Mouse (Mus musculus) hindbrain, embryonic 10.5 days (tissue): ENCODE data around the gene Cpvl. TPM values are rescaled to one million over a fixed set of nuclear protein-coding genes. Genes with fewer than 3 reads are reported as not detected.

Experiments
- DNase-seq: peaks from one replicate; pipeline ENCODE4 v3.0.0-alpha.2; 2017; ENCODE audit warnings: low spot score
- H3K27ac ChIP-seq: fragments of 300-500 bp; sonication (generic); 2 replicates; pipeline ENCODE4 v1.5.1; 2016; ENCODE audit warnings: mild to moderate bottlenecking, moderate library complexity
- H3K27me3 ChIP-seq: fragments of 300-500 bp; sonication (generic); 2 replicates; pipeline ENCODE4 v1.6.1; 2016; ENCODE audit warnings: mild to moderate bottlenecking; ENCODE audit not compliant: poor library complexity, insufficient read depth, severe bottlenecking
- H3K36me3 ChIP-seq: fragments of 300-500 bp; sonication (generic); 2 replicates; pipeline ENCODE4 v1.6.1; 2016; ENCODE audit warnings: mild to moderate bottlenecking, moderate library complexity
- H3K4me1 ChIP-seq: fragments of 300-500 bp; sonication (generic); replicated peaks from 2 replicates; pipeline ENCODE4 v1.6.1; 2016; ENCODE audit warnings: mild to moderate bottlenecking
- H3K4me3 ChIP-seq: fragments of 300-500 bp; sonication (generic); 2 replicates; pipeline ENCODE4 v1.5.1; 2016; ENCODE audit warnings: mild to moderate bottlenecking, moderate library complexity
- H3K9me3 ChIP-seq: fragments of 300-500 bp; sonication (generic); 2 replicates; pipeline ENCODE4 v1.6.1; 2016; ENCODE audit warnings: mild to moderate bottlenecking, moderate library complexity
- WGBS: fragments of 180-500 bp; shearing (Covaris S2); methylation state at CpG from one replicate; pipeline ENCODE4 v1.1.7; 2016; 5-methylcytosine and 5-hydroxymethylcytosine counted together
- polyA plus RNA-seq: library from polyadenylated mRNA; unstranded; fragments of >200 nt; fragmentation: Nextera tagmentation; extraction: Ambion mirVana; gene quantifications from 2 replicates; pipeline ENCODE4 v1.2.1, GENCODE M21; 2016

Gene Cpvl
- polyA plus RNA-seq, 1 experiment from 2014 or later = 0.24 TPM

DNA sequence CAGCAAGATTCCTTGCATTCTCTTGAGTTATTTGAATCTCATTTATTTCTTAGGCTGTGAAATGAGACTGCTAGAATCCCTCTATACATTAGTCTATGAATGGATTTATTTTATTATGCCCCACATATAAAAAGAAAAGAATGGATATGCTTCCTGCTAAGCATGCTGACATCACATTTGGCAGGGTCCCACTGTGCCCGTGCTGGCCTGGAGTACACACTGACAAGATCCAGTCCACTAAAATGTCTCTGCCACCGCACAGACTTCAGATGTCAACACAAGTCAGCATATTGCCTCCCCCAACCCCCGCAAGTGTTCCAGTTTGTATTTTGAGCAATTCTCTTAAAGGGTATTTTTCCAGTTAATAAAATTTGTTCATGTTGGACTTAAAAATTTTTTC is 13.9 kb upstream of the Cpvl start:
- 86% methylated on average over 3 of the region's 3 CpGs for WGBS

GRCm38 (mm10) chr6:53987235-53987634 is 8.8 kb upstream of the Cpvl start:
- no peak overlapping the region for H3K4me3 ChIP-seq
- no peaks in the 10 kb centered on the region for H3K9me3 ChIP-seq
- peaks cover 10% of the 10 kb centered on the region for H3K4me1 ChIP-seq
- 83% methylated on average over 3 of the region's 3 CpGs for WGBS
- H3K27me3 ChIP-seq = 0 out of 2 replicates have a peak, but pooled peaks cover 3% of the 10 kb centered on the region
- H3K36me3 ChIP-seq = no peaks in the 10 kb centered on the region
- no peak for DNase-seq
- H3K27ac ChIP-seq = no peak overlapping the region

More for the DNA sequence above, 13.9 kb upstream of the Cpvl start:
- H3K27ac ChIP-seq = peak overlapping the region; percentile 75
- peaks cover 5% of the 10 kb centered on the region; the same call in 1 of the 2 replicates for H3K9me3 ChIP-seq
- no peak for DNase-seq
- H3K27me3 ChIP-seq = no peaks in the 10 kb centered on the region
- no peaks in the 10 kb centered on the region for H3K36me3 ChIP-seq
- H3K4me1 ChIP-seq = peaks cover 16% of the 10 kb centered on the region
- no peak overlapping the region for H3K4me3 ChIP-seq

- Histone ChIP-seq H3K9me3 (no peaks in the 10 kb centered on the region), H3K27me3 (0 out of 2 replicates have a peak, but pooled peaks cover 3% of the 10 kb centered on the region), H3K4me1 (peaks cover 18% of the 10 kb centered on the region), H3K27ac (no peak overlapping the region), H3K4me3 (no peak overlapping the region), H3K36me3 (no peaks in the 10 kb centered on the region)
- DNase-seq = no peak
- 75% methylated on average over 14 of the region's 14 CpGs for WGBS
Measured at GRCm38 (mm10) chr6:53986273-53986985, 8.0 kb upstream of the Cpvl start.

DNA sequence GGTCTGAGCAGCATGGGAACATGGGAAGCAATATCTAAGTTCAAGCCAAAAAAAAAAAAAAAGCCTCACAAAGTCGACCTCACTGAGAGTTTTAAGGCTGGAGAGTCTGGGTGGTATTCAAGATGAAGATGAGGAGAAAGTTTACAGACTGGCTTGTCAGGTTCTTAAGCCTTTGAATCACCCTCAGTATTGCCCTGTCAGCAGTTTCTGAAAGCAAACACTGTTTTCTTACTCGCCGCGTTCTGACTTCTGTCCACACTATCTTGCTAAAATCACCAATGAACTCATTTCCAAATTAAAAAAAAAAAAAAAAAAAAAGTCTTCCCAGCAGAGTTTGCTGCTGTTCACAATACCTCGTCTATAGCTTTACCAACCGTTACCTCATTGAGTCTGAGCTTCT is 5.3 kb upstream of the Cpvl start:
- no peak for DNase-seq
- Histone ChIP-seq H3K36me3 (no peaks in the 10 kb centered on the region), H3K27me3 (0 out of 2 replicates have a peak, but pooled peaks cover 3% of the 10 kb centered on the region), H3K9me3 (no peaks in the 10 kb centered on the region), H3K27ac (no peak overlapping the region), H3K4me3 (no peak overlapping the region), H3K4me1 (peaks cover 25% of the 10 kb centered on the region)
- WGBS = 83% methylated on average over 6 of the region's 6 CpGs

DNA sequence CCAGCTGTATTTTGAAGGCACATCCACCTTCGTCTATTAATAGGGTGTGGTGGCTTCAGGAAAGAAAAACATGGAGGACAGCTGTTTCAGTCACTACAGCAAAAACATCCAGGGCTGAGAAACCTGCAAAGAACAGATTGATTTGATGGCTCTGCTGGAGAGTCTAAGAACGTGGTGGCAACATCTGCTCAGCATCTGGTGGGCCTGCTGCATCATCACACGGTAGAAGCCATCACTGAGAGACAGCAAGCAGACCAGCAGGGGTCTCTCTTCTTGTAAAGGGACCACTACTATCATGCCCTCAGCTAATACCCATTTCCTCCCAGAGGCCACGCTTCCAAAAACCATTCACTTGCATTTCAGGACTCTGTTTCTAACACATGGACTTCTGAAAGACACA is 4.1 kb upstream of the Cpvl start:
- H3K4me1 ChIP-seq = peaks cover 25% of the 10 kb centered on the region
- no peak overlapping the region for H3K27ac ChIP-seq
- WGBS = 55% methylated on average over 4 of the region's 4 CpGs
- H3K27me3 ChIP-seq = 0 out of 2 replicates have a peak, but pooled peaks cover 3% of the 10 kb centered on the region
- no peaks in the 10 kb centered on the region for H3K36me3 ChIP-seq
- no peaks in the 10 kb centered on the region for H3K9me3 ChIP-seq
- H3K4me3 ChIP-seq = no peak overlapping the region
- no peak for DNase-seq

GRCm38 (mm10) chr6:53982047-53982600 is 3.7 kb upstream of the Cpvl start:
- WGBS = 55% methylated on average over 9 of the region's 9 CpGs
- no peak overlapping the region for H3K4me3 ChIP-seq
- H3K9me3 ChIP-seq = no peaks in the 10 kb centered on the region
- H3K4me1 ChIP-seq = peaks cover 25% of the 10 kb centered on the region
- DNase-seq = no peak
- H3K36me3 ChIP-seq = no peaks in the 10 kb centered on the region
- H3K27me3 ChIP-seq = 0 out of 2 replicates have a peak, but pooled peaks cover 3% of the 10 kb centered on the region
- 0 out of 2 replicates have a peak overlapping the region, but pooled peaks have one; percentile 4 for H3K27ac ChIP-seq

- Histone ChIP-seq H3K4me3 (no peak overlapping the region), H3K9me3 (no peaks in the 10 kb centered on the region), H3K27me3 (no peaks in the 10 kb centered on the region), H3K36me3 (no peaks in the 10 kb centered on the region), H3K27ac (peak overlapping the region; percentile 45; the same call in 1 of the 2 replicates), H3K4me1 (peaks cover 18% of the 10 kb centered on the region)
- no peak for DNase-seq
- whole genome bisulfite sequencing = 88% methylated on average over 15 of the region's 15 CpGs
Measured at GRCm38 (mm10) chr6:53980817-53981480, 2.5 kb upstream of the Cpvl start.

DNA sequence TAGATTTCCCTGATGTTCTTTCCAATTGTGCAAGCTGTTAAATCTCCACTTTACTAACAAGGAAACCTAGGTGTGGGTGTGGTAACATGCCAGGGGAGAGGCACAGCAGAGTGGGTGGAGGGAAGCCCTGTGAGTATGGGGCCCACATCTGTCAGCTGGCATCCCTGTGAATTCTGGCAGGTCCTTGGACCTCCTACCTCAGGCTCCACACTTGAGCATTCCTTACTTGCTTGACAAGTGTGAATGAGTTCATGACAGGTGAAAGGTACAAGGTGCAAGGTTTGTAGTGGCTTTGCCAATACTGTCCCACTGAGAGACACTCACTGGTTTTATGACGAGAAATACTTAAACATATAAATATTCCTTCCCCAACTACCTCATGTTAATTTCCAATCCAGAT is 4.4 kb downstream of the Cpvl start:
- Histone ChIP-seq H3K9me3 (no peaks in the 10 kb centered on the region), H3K27me3 (no peaks in the 10 kb centered on the region), H3K4me1 (peaks cover 26% of the 10 kb centered on the region), H3K36me3 (no peaks in the 10 kb centered on the region), H3K27ac (no peak overlapping the region), H3K4me3 (no peak overlapping the region)
- WGBS = 85% methylated on average over 1 of the region's 1 CpGs
- DNase-seq = no peak

DNA sequence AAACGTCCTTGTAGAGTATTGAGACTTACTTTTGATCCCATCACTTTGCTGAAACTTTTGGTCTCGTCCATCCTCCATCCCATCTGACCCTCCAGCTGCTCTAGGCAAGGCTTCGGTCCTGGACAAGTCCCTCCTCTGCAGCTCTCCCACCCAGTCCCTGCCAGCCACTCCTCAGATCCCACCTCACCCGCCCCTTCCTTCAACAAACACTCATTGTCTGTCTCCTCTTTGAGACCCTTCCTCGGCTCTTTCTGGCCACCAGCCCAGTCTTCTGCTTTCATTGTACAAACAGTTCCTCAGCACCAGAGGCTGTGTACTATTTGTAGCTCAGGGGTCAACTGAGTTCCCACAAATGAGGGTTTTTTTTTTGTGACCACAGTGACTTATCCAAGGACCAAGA is 5.0 kb downstream of the Cpvl start:
- DNase-seq = no peak
- no peaks in the 10 kb centered on the region for H3K36me3 ChIP-seq
- 34% methylated on average over 5 of the region's 5 CpGs for WGBS
- no peaks in the 10 kb centered on the region for H3K27me3 ChIP-seq
- no peak overlapping the region for H3K4me3 ChIP-seq
- H3K4me1 ChIP-seq = peaks cover 31% of the 10 kb centered on the region
- H3K27ac ChIP-seq = no peak overlapping the region; the same call in 1 of the 2 replicates
- no peaks in the 10 kb centered on the region for H3K9me3 ChIP-seq

- Histone ChIP-seq H3K27ac (peak overlapping the region; percentile 29; the same call in 1 of the 2 replicates), H3K4me1 (peaks cover 36% of the 10 kb centered on the region), H3K9me3 (no peaks in the 10 kb centered on the region), H3K27me3 (peaks cover 2% of the 10 kb centered on the region; the same call in 1 of the 2 replicates), H3K4me3 (no peak overlapping the region), H3K36me3 (no peaks in the 10 kb centered on the region)
- 78% methylated on average over 12 of the region's 12 CpGs for WGBS
- DNase-seq = no peak
Measured at GRCm38 (mm10) chr6:53972238-53972743, 6.2 kb downstream of the Cpvl start.

DNA sequence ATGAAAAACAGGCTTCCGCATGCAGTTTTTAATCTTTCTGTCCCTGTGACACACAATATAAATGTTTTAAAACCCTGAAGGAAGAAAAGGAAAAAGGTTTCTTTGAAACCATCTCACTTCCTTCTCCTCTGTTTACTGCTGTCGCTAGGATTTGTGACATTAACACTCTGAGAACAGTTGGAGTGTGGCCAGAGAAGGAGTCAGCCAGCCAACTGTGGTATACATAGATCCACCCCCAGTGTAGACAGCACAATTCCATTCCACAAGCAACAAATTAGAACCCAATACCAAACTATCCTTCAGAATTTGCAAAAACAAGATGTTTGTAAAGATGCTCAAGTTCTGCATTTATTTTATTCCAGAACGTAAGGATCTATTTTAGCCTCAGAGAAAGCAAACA is 6.7 kb downstream of the Cpvl start:
- DNase-seq = no peak
- Histone ChIP-seq H3K27me3 (peaks cover 3% of the 10 kb centered on the region; the same call in 1 of the 2 replicates), H3K4me3 (no peak overlapping the region), H3K4me1 (peaks cover 36% of the 10 kb centered on the region), H3K36me3 (no peaks in the 10 kb centered on the region), H3K27ac (no peak overlapping the region), H3K9me3 (no peaks in the 10 kb centered on the region)
- 87% methylated on average over 3 of the region's 3 CpGs for WGBS

GRCm38 (mm10) chr6:53969081-53969480 is 9.4 kb downstream of the Cpvl start:
- peaks cover 53% of the 10 kb centered on the region for H3K4me1 ChIP-seq
- H3K4me3 ChIP-seq = no peak overlapping the region
- H3K36me3 ChIP-seq = no peaks in the 10 kb centered on the region
- no peak for DNase-seq
- peak overlapping the region; percentile 70 for H3K27ac ChIP-seq
- H3K9me3 ChIP-seq = no peaks in the 10 kb centered on the region
- 71% methylated on average over 10 of the region's 10 CpGs for WGBS
- peaks cover 8% of the 10 kb centered on the region; the same call in 1 of the 2 replicates for H3K27me3 ChIP-seq

- H3K4me3 ChIP-seq = no peak overlapping the region
- H3K4me1 ChIP-seq = peaks cover 55% of the 10 kb centered on the region
- H3K27ac ChIP-seq = peak overlapping the region; percentile 70
- whole genome bisulfite sequencing = 90% methylated on average over 6 of the region's 6 CpGs
- DNase-seq = no peak
- peaks cover 8% of the 10 kb centered on the region; the same call in 1 of the 2 replicates for H3K27me3 ChIP-seq
- H3K36me3 ChIP-seq = no peaks in the 10 kb centered on the region
- no peaks in the 10 kb centered on the region for H3K9me3 ChIP-seq
Measured at GRCm38 (mm10) chr6:53968550-53968949, 9.9 kb downstream of the Cpvl start.
